Mouse (Mus musculus) neutrophil, adult 83 days (primary cell): ENCODE measurements around the gene Churc1. TPM values are rescaled to one million over a fixed set of nuclear protein-coding genes. Genes with fewer than 3 reads are reported as not detected.

Source experiments
- total RNA-seq, 2 experiments: library from RNA; stranded (reverse); gene quantifications; one replicate each; pipeline ENCODE4 v1.2.4; 2023

The Churc1 gene
- 10 to 100 TPM; 21.2 to 24.1 TPM for total RNA-seq

GRCm38 (mm10) chr12:76765354-76765851 lies at the start of gene Churc1, which contains the start of gene Fntb:
Gene Churc1, plus strand, starts transcription at chr12:76765538.
Gene Fntb, plus strand, starts transcription at chr12:76765589.

GRCm38 (mm10) chr12:76795350-76795749 lies 30.0 kb downstream of the Churc1 start, which contains the start of gene Gpx2:
Gene Gpx2, minus strand, starts transcription at chr12:76795554.

GRCm38 (mm10) chr12:76822651-76823041 lies 57.3 kb downstream of the Churc1 start, which contains the start of gene Rab15:
Gene Rab15, minus strand, starts transcription at chr12:76822908.

Other genes with a start within 250 kb of the Churc1 start
- gene Plekhg3, start 234.6 kb upstream of the Churc1 start, total RNA-seq: 100 to 1,000 TPM in 1 of 2 experiments, 10 to 100 TPM in 1; 97.9 to 120 TPM
- gene Sptb, start 55.0 kb upstream of the Churc1 start, total RNA-seq: 10 to 100 TPM; 25.6 to 40.5 TPM
- gene Fntb, start 51 bp downstream of the Churc1 start, total RNA-seq: 1 to 10 TPM; 6.2 to 9.2 TPM
- not detected for gene Gpx2, start 30.0 kb downstream of the Churc1 start, total RNA-seq
- under 1 TPM; 0.42 to 0.46 TPM for gene Rab15, start 57.4 kb downstream of the Churc1 start, total RNA-seq
- 100 to 1,000 TPM; 292 to 337 TPM for gene Max, start 196.7 kb downstream of the Churc1 start, total RNA-seq